Mouse (Mus musculus): ENCODE measurements around the gene Npc2.

Gene Npc2

GRCm38 (mm10) chr12:84718462-84719244, 54.3 kb downstream of the Npc2 start:
- DNase-seq: no peak

- no peak for DNase-seq
These were observed 58.4 kb downstream of the Npc2 start for GRCm38 (mm10) chr12:84714578-84714977.

- no peak for DNase-seq
These were observed 63.0 kb downstream of the Npc2 start for GRCm38 (mm10) chr12:84709842-84710439.

GRCm38 (mm10) chr12:84707804-84708203, 65.1 kb downstream of the Npc2 start:
- no peak for DNase-seq

GRCm38 (mm10) chr12:84706886-84707285, 66.1 kb downstream of the Npc2 start:
- no peak for DNase-seq

Measured in B cell, adult 2 months (primary cell).